Mouse (Mus musculus): ENCODE results near the gene St8sia6.

- TF ChIP-seq CTCF (IDR thresholded peaks at IDR 0.05; ENCODE audit: borderline replicate concordance, control insufficient read depth, extremely low read depth, insufficient read depth, low read length, poor library complexity) (no peak), POLR2A (IDR thresholded peaks at IDR 0.05; ENCODE audit: control insufficient read depth, extremely low read depth, insufficient read depth, low read length, poor library complexity) (no peak)
Observed at GRCm38 (mm10) chr2:13793969-13794363, at the start of gene St8sia6.
